Mouse (Mus musculus) thymus, postnatal 25 days (tissue): ENCODE measurements around the gene Myo18b.

Source experiments
- DNase-seq: peaks from one replicate; pipeline ENCODE4 v3.0.0; 2022

Myo18b gene

GRCm38 (mm10) chr5:112876846-112877390 lies 19.2 kb downstream of the Myo18b start:
- peak; percentile 28 for DNase-seq

- no peak for DNase-seq
Measured at GRCm38 (mm10) chr5:112872999-112873398, 23.2 kb downstream of the Myo18b start.

GRCm38 (mm10) chr5:112870729-112871128 lies 25.4 kb downstream of the Myo18b start:
- peak; percentile 58 for DNase-seq

GRCm38 (mm10) chr5:112868620-112869019 lies 27.5 kb downstream of the Myo18b start:
- no peak for DNase-seq

GRCm38 (mm10) chr5:112864719-112865367 lies 31.3 kb downstream of the Myo18b start:
- peak; percentile 34 for DNase-seq

GRCm38 (mm10) chr5:112859379-112860035 lies 36.7 kb downstream of the Myo18b start:
- DNase-seq: no peak

GRCm38 (mm10) chr5:112853179-112853578 lies 43.0 kb downstream of the Myo18b start:
- no peak for DNase-seq

- no peak for DNase-seq
Measured at GRCm38 (mm10) chr5:112851389-112851788, 44.8 kb downstream of the Myo18b start.

- peak; percentile 21 for DNase-seq
Measured at GRCm38 (mm10) chr5:112848586-112849280, 47.4 kb downstream of the Myo18b start.

GRCm38 (mm10) chr5:112847985-112848542 lies 48.1 kb downstream of the Myo18b start:
- DNase-seq: no peak

- no peak for DNase-seq
Measured at GRCm38 (mm10) chr5:112846146-112846545, 50.0 kb downstream of the Myo18b start.

- DNase-seq: no peak
Measured at GRCm38 (mm10) chr5:112844460-112844859, 51.7 kb downstream of the Myo18b start.

- no peak for DNase-seq
Measured at GRCm38 (mm10) chr5:112843676-112844257, 52.4 kb downstream of the Myo18b start.

GRCm38 (mm10) chr5:112842696-112843095 lies 53.5 kb downstream of the Myo18b start:
- no peak for DNase-seq

GRCm38 (mm10) chr5:112841850-112842249 lies 54.3 kb downstream of the Myo18b start:
- no peak for DNase-seq

- no peak for DNase-seq
Measured at GRCm38 (mm10) chr5:112834896-112835295, 61.3 kb downstream of the Myo18b start.

GRCm38 (mm10) chr5:112833866-112834265 lies 62.3 kb downstream of the Myo18b start:
- DNase-seq: no peak

- no peak for DNase-seq
Measured at GRCm38 (mm10) chr5:112825091-112825794, 70.9 kb downstream of the Myo18b start.

GRCm38 (mm10) chr5:112824376-112824775 lies 71.8 kb downstream of the Myo18b start:
- peak; percentile 2 for DNase-seq

- DNase-seq: no peak
Measured at GRCm38 (mm10) chr5:112822426-112822825, 73.7 kb downstream of the Myo18b start.

- no peak for DNase-seq
Measured at GRCm38 (mm10) chr5:112815051-112815450, 81.1 kb downstream of the Myo18b start.

GRCm38 (mm10) chr5:112807629-112808028 lies 88.5 kb downstream of the Myo18b start:
- DNase-seq: no peak
